Mouse (Mus musculus) forebrain, postnatal 0 days (tissue): ENCODE results near the gene Boc. TPM values are rescaled to one million over a fixed set of nuclear protein-coding genes. Genes with fewer than 3 reads are reported as not detected.

Source experiments
- ATAC-seq: fragments of 200-750 bp; cut with Nextera tagmentation; 2 replicates; pipeline ENCODE4 v1.8.0; 2017; ENCODE audit warnings: mild to moderate bottlenecking, moderate library complexity
- DNase-seq: peaks from one replicate; pipeline ENCODE4 v3.0.0-alpha.2; 2015
- H3K27ac ChIP-seq: fragments of 300-500 bp; sonication (generic); 2 replicates; pipeline ENCODE4 v1.5.1; 2014; ENCODE audit warnings: low read depth, mild to moderate bottlenecking, antibody characterized with exemption, low read length, moderate library complexity, mixed read lengths
- H3K27me3 ChIP-seq: fragments of 300-500 bp; sonication (generic); 2 replicates; pipeline ENCODE4 v1.6.1; 2014; ENCODE audit warnings: mild to moderate bottlenecking, low read length, mixed read lengths; ENCODE audit not compliant: insufficient read depth
- H3K36me3 ChIP-seq: fragments of 300-500 bp; sonication (generic); 2 replicates; pipeline ENCODE4 v1.6.1; 2014; ENCODE audit warnings: mild to moderate bottlenecking, moderate library complexity; ENCODE audit not compliant: insufficient read depth
- H3K4me1 ChIP-seq: fragments of 300-500 bp; sonication (generic); 2 replicates; pipeline ENCODE4 v1.6.1; 2014; ENCODE audit warnings: antibody characterized with exemption; ENCODE audit not compliant: insufficient read depth
- H3K4me2 ChIP-seq: fragments of 300-500 bp; sonication (generic); 2 replicates; pipeline ENCODE4 v1.6.1; 2014; ENCODE audit warnings: low read depth, mild to moderate bottlenecking, moderate library complexity
- H3K4me3 ChIP-seq: fragments of 300-500 bp; sonication (generic); 2 replicates; pipeline ENCODE4 v1.5.1; 2014; ENCODE audit warnings: low read depth, low read length, mixed read lengths
- H3K9ac ChIP-seq: fragments of 300-500 bp; sonication (generic); 2 replicates; pipeline ENCODE4 v1.6.1; 2014; ENCODE audit warnings: mild to moderate bottlenecking
- H3K9me3 ChIP-seq: fragments of 300-500 bp; sonication (generic); 2 replicates; pipeline ENCODE4 v1.6.1; 2016; ENCODE audit warnings: low read length
- CTCF ChIP-seq: sonication (generic); IDR thresholded peaks from 2 replicates; pipeline ENCODE4 v1.5.1; 2016; ENCODE audit warnings: antibody characterized with exemption, control low read depth, low read depth
- WGBS: fragments of 180-500 bp; shearing (Covaris S2); extraction: QIAGEN DNeasy Blood & Tissue Kit; methylation state at CpG from one replicate; pipeline ENCODE4 v1.1.7; 2014; 5-methylcytosine and 5-hydroxymethylcytosine counted together
- polyA plus RNA-seq: library from polyadenylated mRNA; unstranded; fragments of >200 nt; fragmentation: Nextera tagmentation; extraction: Ambion mirVana; gene quantifications from 2 replicates; pipeline ENCODE4 v1.2.1, GENCODE M21; 2015
- total RNA-seq: library from RNA; depleted of rRNA; stranded (reverse); fragments of >200 nt; gene quantifications from 2 replicates; pipeline ENCODE4 v1.2.3, GENCODE M21; 2014

Boc gene
- total and polyA plus RNA-seq, 2 experiments from 2014 or later = 3.5 to 12.3 TPM

GRCm38 (mm10) chr16:44528955-44529354, 29.7 kb downstream of the Boc start:
- H3K4me1 ChIP-seq = peaks cover 30% of the 10 kb centered on the region
- 84% methylated on average over 7 of the region's 7 CpGs for WGBS
- no peak overlapping the region for H3K4me2 ChIP-seq
- no peak for TF ChIP-seq CTCF
- no peak overlapping the region for H3K9ac ChIP-seq
- no peak for DNase-seq
- no peak overlapping the region for H3K4me3 ChIP-seq
- H3K36me3 ChIP-seq = no peaks in the 10 kb centered on the region
- no peak for ATAC-seq
- H3K9me3 ChIP-seq = no peaks in the 10 kb centered on the region
- no peaks in the 10 kb centered on the region for H3K27me3 ChIP-seq
- H3K27ac ChIP-seq = peak overlapping the region; percentile 15; the same call in 1 of the 2 replicates

DNA sequence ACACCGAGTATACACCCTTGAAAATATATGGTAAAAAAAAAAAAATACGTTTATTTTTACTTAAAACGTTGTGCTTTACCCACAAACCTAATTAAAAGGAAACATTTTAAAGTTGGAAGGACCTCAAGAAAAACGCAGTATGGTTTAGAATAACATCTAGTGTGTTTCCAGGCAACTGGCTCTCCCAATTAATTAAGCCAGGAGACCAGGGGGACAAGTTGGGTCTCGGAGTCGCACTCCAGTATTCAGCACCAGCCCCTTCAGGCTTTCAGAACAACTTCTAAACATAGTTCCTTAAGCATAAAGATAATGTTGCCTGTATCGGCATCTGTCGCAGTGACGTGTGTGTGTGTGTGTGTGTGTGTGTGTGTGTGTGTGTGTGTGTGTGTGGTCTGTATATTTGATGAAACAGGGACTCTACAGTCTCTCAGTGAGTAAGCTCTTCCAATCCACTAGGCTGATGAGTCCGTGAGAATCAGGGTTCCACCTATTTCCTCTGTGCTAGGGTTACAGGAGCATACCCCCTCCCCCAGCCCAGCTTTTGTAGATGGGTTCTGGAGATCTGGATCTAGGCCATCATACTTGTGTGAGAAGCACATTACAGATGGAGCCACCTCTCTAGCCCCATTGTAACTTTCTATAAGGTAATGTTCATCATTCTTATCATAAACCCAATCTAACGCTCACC, 31.3 kb downstream of the Boc start:
- ATAC-seq (no peak), DNase-seq (peak; percentile 45)
- no peak overlapping the region for H3K9ac ChIP-seq
- H3K4me1 ChIP-seq = peaks cover 30% of the 10 kb centered on the region
- TF ChIP-seq CTCF = no peak
- no peak overlapping the region for H3K4me3 ChIP-seq
- no peak overlapping the region for H3K4me2 ChIP-seq
- WGBS = 20% methylated on average over 11 of the region's 11 CpGs
- no peaks in the 10 kb centered on the region for H3K27me3 ChIP-seq
- no peak overlapping the region for H3K27ac ChIP-seq
- no peaks in the 10 kb centered on the region for H3K36me3 ChIP-seq
- no peaks in the 10 kb centered on the region for H3K9me3 ChIP-seq

DNA sequence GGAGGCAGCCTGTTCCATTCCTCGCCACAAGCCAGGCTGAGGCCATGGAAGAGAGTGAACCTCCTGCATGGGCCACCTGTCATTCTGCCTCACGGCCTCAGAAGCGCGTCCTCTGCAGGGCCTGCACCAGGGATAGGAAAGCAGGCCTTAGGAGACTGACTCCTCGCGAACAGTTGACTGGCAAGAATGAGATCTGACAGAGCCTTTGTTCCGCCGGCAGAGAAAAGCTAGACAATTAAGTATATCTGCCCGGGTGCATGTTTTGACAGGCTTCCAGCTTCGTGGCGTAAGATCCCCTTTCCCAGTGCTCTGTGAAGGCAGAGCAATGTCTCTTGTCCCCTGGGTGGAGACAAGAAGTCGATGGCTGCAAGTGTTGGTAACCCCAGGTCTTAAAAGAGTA, 32.0 kb downstream of the Boc start:
- ATAC-seq = peak; percentile 23; the same call in 1 of the 2 replicates
- H3K9ac ChIP-seq = 0 out of 2 replicates have a peak overlapping the region, but pooled peaks have one; percentile 36
- peak overlapping the region; percentile 27 for H3K4me2 ChIP-seq
- H3K27me3 ChIP-seq = no peaks in the 10 kb centered on the region
- peak overlapping the region; percentile 87 for H3K27ac ChIP-seq
- H3K4me3 ChIP-seq = no peak overlapping the region
- DNase-seq = peak; percentile 71
- no peaks in the 10 kb centered on the region for H3K9me3 ChIP-seq
- peaks cover 30% of the 10 kb centered on the region for H3K4me1 ChIP-seq
- TF ChIP-seq CTCF = no peak
- 6% methylated on average over 12 of the region's 12 CpGs for WGBS
- no peaks in the 10 kb centered on the region for H3K36me3 ChIP-seq

DNA sequence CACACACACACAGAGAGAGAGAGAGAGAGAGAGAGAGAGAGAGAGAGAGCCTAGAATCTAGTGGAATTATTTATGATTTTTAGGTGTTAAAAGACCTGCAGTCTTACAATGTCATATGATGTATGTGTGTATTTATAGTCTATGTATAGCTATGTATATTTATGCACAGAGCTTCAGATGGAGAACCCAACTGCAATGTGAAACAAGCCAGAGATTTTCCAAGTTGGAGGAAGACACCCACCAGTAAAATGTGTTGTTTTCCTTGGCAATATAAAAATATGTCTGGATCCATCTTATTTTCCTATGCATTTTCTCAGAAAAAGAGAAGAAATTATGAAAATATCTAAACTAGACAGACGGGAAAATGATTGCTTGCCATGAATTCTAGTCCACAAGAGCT, 32.7 kb downstream of the Boc start:
- Histone ChIP-seq H3K36me3 (no peaks in the 10 kb centered on the region), H3K9me3 (no peaks in the 10 kb centered on the region), H3K4me1 (peaks cover 25% of the 10 kb centered on the region), H3K4me2 (no peak overlapping the region), H3K27me3 (no peaks in the 10 kb centered on the region), H3K9ac (no peak overlapping the region), H3K4me3 (no peak overlapping the region), H3K27ac (peak overlapping the region; percentile 87; the same call in 1 of the 2 replicates)
- WGBS = 37% methylated on average over 1 of the region's 1 CpGs
- no peak for TF ChIP-seq CTCF
- ATAC-seq (peak; percentile 59), DNase-seq (peak; percentile 68)

DNA sequence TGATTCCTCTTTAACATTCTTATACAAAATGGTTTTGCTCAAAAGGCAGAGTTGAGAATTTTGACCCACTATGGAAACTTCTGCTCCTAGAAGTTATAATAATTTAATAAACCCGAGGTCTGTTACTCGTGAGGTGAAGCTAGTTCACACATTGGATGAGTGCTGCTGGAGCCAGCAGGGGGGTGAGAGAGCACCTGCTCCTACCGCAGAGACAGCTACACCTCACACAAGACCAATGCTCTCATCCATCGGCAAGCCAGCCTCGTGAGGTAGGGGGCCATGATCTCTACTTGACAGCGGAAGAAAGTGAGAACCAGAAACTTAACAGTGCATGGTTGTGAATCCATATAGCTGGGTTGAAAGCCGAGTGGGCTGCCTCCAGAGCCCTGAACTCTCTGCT, 35.1 kb downstream of the Boc start:
- Histone ChIP-seq H3K27me3 (no peaks in the 10 kb centered on the region), H3K9ac (no peak overlapping the region), H3K4me3 (no peak overlapping the region), H3K4me1 (peaks cover 17% of the 10 kb centered on the region), H3K36me3 (no peaks in the 10 kb centered on the region), H3K4me2 (no peak overlapping the region), H3K27ac (no peak overlapping the region), H3K9me3 (no peaks in the 10 kb centered on the region)
- 77% methylated on average over 7 of the region's 7 CpGs for WGBS
- TF ChIP-seq CTCF = no peak
- DNase-seq (no peak), ATAC-seq (no peak)

DNA sequence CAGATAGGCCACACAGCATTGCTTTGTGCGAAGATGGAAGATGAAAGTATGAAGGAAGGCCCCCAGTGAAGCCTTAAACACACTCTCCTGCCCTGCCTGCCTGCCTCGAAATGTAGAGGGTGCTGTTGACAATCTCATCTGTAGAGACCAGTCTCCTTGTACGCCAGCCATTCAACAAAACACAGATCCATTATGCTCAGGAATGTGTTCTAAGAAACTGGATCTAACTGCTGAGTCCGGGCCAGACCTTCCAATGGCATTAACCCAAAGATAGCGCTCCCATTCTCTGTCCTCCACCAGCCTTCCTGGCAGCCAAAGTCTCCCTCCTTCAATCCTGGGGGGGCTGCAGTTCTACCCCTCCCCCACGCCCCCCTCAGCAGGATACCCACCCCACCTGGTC, 42.2 kb downstream of the Boc start:
- Histone ChIP-seq H3K9me3 (no peaks in the 10 kb centered on the region), H3K27ac (no peak overlapping the region), H3K9ac (no peak overlapping the region), H3K36me3 (no peaks in the 10 kb centered on the region), H3K4me1 (no peaks in the 10 kb centered on the region), H3K27me3 (no peaks in the 10 kb centered on the region), H3K4me3 (no peak overlapping the region), H3K4me2 (no peak overlapping the region)
- WGBS = 47% methylated on average over 6 of the region's 6 CpGs
- TF ChIP-seq CTCF = peak; percentile 21; the same call in 1 of the 2 replicates
- no peak for DNase-seq
- peak; percentile 51 for ATAC-seq

DNA sequence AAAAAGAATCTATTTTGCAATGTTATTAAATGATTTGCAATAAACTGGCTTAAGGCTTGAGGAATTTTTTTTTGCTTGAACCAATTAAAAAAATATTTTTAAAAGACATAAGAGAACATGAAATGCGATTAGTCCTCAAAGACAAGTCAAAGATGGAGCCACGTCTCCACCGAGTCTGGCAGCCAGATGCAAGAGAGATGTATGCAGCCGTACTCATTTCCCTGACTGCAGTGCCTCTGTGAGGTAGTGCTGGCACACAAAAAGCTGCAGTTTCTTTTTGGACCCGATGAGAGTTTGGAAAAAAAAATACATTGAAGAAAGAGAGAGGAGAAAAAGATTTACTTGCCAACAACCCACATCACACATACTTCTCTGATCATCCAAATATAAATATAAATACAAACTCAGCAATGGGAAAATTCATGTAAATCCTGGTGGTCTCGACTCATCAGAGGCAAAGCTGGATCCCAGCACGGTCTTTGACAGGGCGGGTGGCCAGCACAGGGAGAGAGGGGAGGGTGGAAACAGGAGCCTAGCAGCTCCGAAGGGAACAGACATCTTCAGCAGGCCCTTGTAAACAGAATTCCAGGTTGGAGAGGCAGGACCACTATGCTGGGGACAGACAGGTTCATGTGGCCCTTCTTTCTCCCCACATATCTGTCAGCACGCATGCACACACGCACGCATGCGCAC, 48.0 kb downstream of the Boc start:
- Histone ChIP-seq H3K36me3 (no peaks in the 10 kb centered on the region), H3K9ac (no peak overlapping the region), H3K4me3 (no peak overlapping the region), H3K27me3 (no peaks in the 10 kb centered on the region), H3K4me2 (peak overlapping the region; percentile 23; the same call in 1 of the 2 replicates), H3K27ac (0 out of 2 replicates have a peak overlapping the region, but pooled peaks have one; percentile 54), H3K4me1 (0 out of 2 replicates have a peak, but pooled peaks cover 3% of the 10 kb centered on the region), H3K9me3 (no peaks in the 10 kb centered on the region)
- ATAC-seq (peak; percentile 50), DNase-seq (peak; percentile 46)
- no peak for TF ChIP-seq CTCF
- WGBS = 50% methylated on average over 13 of the region's 13 CpGs
